Mouse (Mus musculus) embryonic facial prominence, embryonic 14.5 days (tissue): ENCODE results near the gene Slc1a1. TPM values are rescaled to one million over a fixed set of nuclear protein-coding genes. Genes with fewer than 3 reads are reported as not detected.

ENCODE experiments used
- ATAC-seq: fragments of 200-750 bp; cut with Nextera tagmentation; 2 replicates; pipeline ENCODE4 v1.8.0; 2017; ENCODE audit warnings: low read depth, moderate number of reproducible peaks, moderate TSS enrichment
- DNase-seq: peaks from one replicate; pipeline ENCODE4 v3.0.0-alpha.2; 2015; ENCODE audit warnings: low spot score
- H3K27ac ChIP-seq: fragments of 300-500 bp; sonication (generic); replicated peaks from 2 replicates; pipeline ENCODE4 v1.5.1; 2014; ENCODE audit warnings: low read depth, mild to moderate bottlenecking, low read length, moderate library complexity
- H3K27me3 ChIP-seq: fragments of 300-500 bp; sonication (generic); replicated peaks from 2 replicates; pipeline ENCODE4 v1.6.1; 2014; ENCODE audit warnings: low read length; ENCODE audit not compliant: control insufficient read depth, insufficient read depth
- H3K36me3 ChIP-seq: fragments of 300-500 bp; sonication (generic); 2 replicates; pipeline ENCODE4 v1.6.1; 2014; ENCODE audit warnings: low read length, mixed read lengths; ENCODE audit not compliant: control insufficient read depth, insufficient read depth
- H3K4me1 ChIP-seq: fragments of 300-500 bp; sonication (generic); 2 replicates; pipeline ENCODE4 v1.6.1; 2014; ENCODE audit warnings: antibody characterized with exemption, low read length; ENCODE audit not compliant: control insufficient read depth, insufficient read depth
- H3K4me2 ChIP-seq: fragments of 300-500 bp; sonication (generic); 2 replicates; pipeline ENCODE4 v1.6.1; 2014; ENCODE audit warnings: low read depth, mild to moderate bottlenecking, low read length, moderate library complexity, mixed read lengths
- H3K4me3 ChIP-seq: fragments of 300-500 bp; sonication (generic); 2 replicates; pipeline ENCODE4 v1.5.1; 2014; ENCODE audit warnings: low read depth, mild to moderate bottlenecking, low read length
- H3K9ac ChIP-seq: fragments of 300-500 bp; sonication (generic); 2 replicates; pipeline ENCODE4 v1.6.1; 2014; ENCODE audit warnings: low read depth, mild to moderate bottlenecking, low read length, moderate library complexity, mixed read lengths
- H3K9me3 ChIP-seq: fragments of 300-500 bp; sonication (generic); 2 replicates; pipeline ENCODE4 v1.6.1; 2016; ENCODE audit warnings: low read length; ENCODE audit not compliant: control insufficient read depth
- WGBS: fragments of 180-500 bp; shearing (Covaris S2); extraction: QIAGEN DNeasy Blood & Tissue Kit; methylation state at CpG from one replicate; pipeline ENCODE4 v1.1.7; 2014; 5-methylcytosine and 5-hydroxymethylcytosine counted together
- polyA plus RNA-seq: library from polyadenylated mRNA; unstranded; fragments of >200 nt; fragmentation: Nextera tagmentation; extraction: Ambion mirVana; gene quantifications from 2 replicates; pipeline ENCODE4 v1.2.1, GENCODE M21; 2014

The Slc1a1 gene
- polyA plus RNA-seq, 1 experiment from 2014 or later, result 1.2 TPM

GRCm38 (mm10) chr19:28836116-28836515, 1.3 kb downstream of the Slc1a1 start:
- Histone ChIP-seq H3K4me2 (peak overlapping the region; percentile 95; the same call in 1 of the 2 replicates), H3K27me3 (peaks cover 18% of the 10 kb centered on the region), H3K4me3 (peak overlapping the region; percentile 64; the same call in 1 of the 2 replicates), H3K9me3 (no peaks in the 10 kb centered on the region), H3K4me1 (peaks cover 4% of the 10 kb centered on the region; the same call in 1 of the 2 replicates), H3K36me3 (no peaks in the 10 kb centered on the region), H3K9ac (no peak overlapping the region), H3K27ac (no peak overlapping the region)
- no peak for DNase-seq
- no peak for ATAC-seq
- 47% methylated on average over 3 of the region's 3 CpGs for WGBS

- H3K27ac ChIP-seq, result no peak overlapping the region
- H3K9me3 ChIP-seq, result no peaks in the 10 kb centered on the region
- H3K9ac ChIP-seq, result no peak overlapping the region
- ATAC-seq (no peak), DNase-seq (no peak)
- WGBS, result 70% methylated on average over 11 of the region's 11 CpGs
- H3K27me3 ChIP-seq, result peaks cover 18% of the 10 kb centered on the region
- no peak overlapping the region for H3K4me3 ChIP-seq
- H3K36me3 ChIP-seq, result no peaks in the 10 kb centered on the region
- H3K4me1 ChIP-seq, result peaks cover 4% of the 10 kb centered on the region; the same call in 1 of the 2 replicates
- H3K4me2 ChIP-seq, result no peak overlapping the region
Observed at GRCm38 (mm10) chr19:28836651-28837410, 2.0 kb downstream of the Slc1a1 start.

- ATAC-seq (no peak), DNase-seq (no peak)
- H3K27me3 ChIP-seq, result peaks cover 18% of the 10 kb centered on the region
- no peak overlapping the region for H3K9ac ChIP-seq
- WGBS, result 60% methylated on average over 2 of the region's 2 CpGs
- peaks cover 4% of the 10 kb centered on the region; the same call in 1 of the 2 replicates for H3K4me1 ChIP-seq
- no peak overlapping the region for H3K4me2 ChIP-seq
- H3K27ac ChIP-seq, result no peak overlapping the region
- no peaks in the 10 kb centered on the region for H3K36me3 ChIP-seq
- no peak overlapping the region for H3K4me3 ChIP-seq
- H3K9me3 ChIP-seq, result no peaks in the 10 kb centered on the region
Observed at GRCm38 (mm10) chr19:28838796-28839195, 3.9 kb downstream of the Slc1a1 start.

- peak; percentile 81 for DNase-seq
- 57% methylated on average over 8 of the region's 8 CpGs for WGBS
Observed at GRCm38 (mm10) chr19:28844946-28845710, 10.3 kb downstream of the Slc1a1 start.

DNA sequence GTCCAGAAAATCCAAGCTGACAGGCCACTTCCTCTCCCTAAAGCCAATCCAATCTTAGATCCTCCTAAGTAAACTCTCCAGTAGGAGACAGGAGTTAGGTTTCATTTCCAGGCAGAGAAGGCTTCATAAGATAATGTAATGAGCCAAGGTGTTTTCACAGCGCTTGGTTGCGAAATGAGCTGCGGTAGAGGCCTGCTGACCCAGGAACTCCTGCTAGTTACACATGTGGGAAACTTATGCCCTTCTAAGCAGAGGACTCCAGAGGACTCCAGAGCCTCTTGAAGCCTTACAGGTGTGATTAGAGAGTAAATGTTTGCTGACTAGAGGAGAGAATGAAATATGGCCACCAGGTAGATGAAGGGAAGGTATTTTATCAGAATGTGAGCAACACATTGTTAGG, 15.7 kb downstream of the Slc1a1 start:
- Histone ChIP-seq H3K27me3 (no peaks in the 10 kb centered on the region), H3K4me1 (no peaks in the 10 kb centered on the region), H3K36me3 (no peaks in the 10 kb centered on the region), H3K4me2 (no peak overlapping the region), H3K9me3 (no peaks in the 10 kb centered on the region), H3K27ac (no peak overlapping the region), H3K9ac (no peak overlapping the region), H3K4me3 (no peak overlapping the region)
- 72% methylated on average over 3 of the region's 3 CpGs for WGBS
- no peak for DNase-seq
- ATAC-seq, result no peak

More at GRCm38 (mm10) chr19:28844946-28845710, 10.3 kb downstream of the Slc1a1 start:
- Histone ChIP-seq H3K36me3 (no peaks in the 10 kb centered on the region), H3K4me1 (no peaks in the 10 kb centered on the region), H3K4me2 (no peak overlapping the region), H3K9me3 (no peaks in the 10 kb centered on the region), H3K27me3 (no peaks in the 10 kb centered on the region), H3K4me3 (no peak overlapping the region), H3K27ac (no peak overlapping the region), H3K9ac (no peak overlapping the region)
- ATAC-seq, result 0 out of 2 replicates have a peak, but pooled peaks have one; percentile 30

DNA sequence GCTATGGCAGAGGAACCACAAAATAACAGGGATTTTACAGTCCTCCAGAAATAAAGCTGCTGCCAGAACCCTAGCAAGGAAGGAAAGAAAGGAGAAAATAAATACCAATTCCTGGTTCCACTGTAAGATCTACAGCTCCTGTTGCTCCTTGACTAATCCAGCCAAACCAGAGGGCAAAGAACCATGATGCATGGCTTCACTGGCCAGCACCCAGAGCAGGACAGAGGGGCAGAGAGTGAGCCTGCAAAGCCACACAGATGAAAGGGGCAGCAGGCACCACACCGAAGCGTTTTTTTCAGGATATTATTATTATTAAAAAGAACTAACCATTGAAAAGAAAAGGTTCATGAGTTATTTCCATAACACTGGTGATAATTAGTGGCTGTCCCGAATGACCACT, 17.2 kb downstream of the Slc1a1 start:
- Histone ChIP-seq H3K9ac (no peak overlapping the region), H3K4me3 (no peak overlapping the region)
- WGBS, result 89% methylated on average over 3 of the region's 3 CpGs

GRCm38 (mm10) chr19:28854831-28855230, 20.0 kb downstream of the Slc1a1 start:
- 89% methylated on average over 1 of the region's 1 CpGs for WGBS
- no peak for DNase-seq

More for the DNA sequence above, 17.2 kb downstream of the Slc1a1 start:
- H3K9me3 ChIP-seq, result no peaks in the 10 kb centered on the region
- no peaks in the 10 kb centered on the region for H3K27me3 ChIP-seq
- no peaks in the 10 kb centered on the region for H3K36me3 ChIP-seq
- no peaks in the 10 kb centered on the region for H3K4me1 ChIP-seq
- no peak overlapping the region for H3K27ac ChIP-seq
- DNase-seq (no peak), ATAC-seq (no peak)
- H3K4me2 ChIP-seq, result no peak overlapping the region

GRCm38 (mm10) chr19:28860246-28860645, 25.4 kb downstream of the Slc1a1 start:
- ATAC-seq, result no peak
- Histone ChIP-seq H3K9me3 (no peaks in the 10 kb centered on the region), H3K4me2 (no peak overlapping the region), H3K27ac (no peak overlapping the region), H3K4me3 (no peak overlapping the region), H3K36me3 (no peaks in the 10 kb centered on the region), H3K9ac (no peak overlapping the region), H3K27me3 (no peaks in the 10 kb centered on the region), H3K4me1 (no peaks in the 10 kb centered on the region)
- no peak for DNase-seq
- WGBS, result 80% methylated on average over 2 of the region's 2 CpGs

More at GRCm38 (mm10) chr19:28854831-28855230, 20.0 kb downstream of the Slc1a1 start:
- Histone ChIP-seq H3K4me3 (no peak overlapping the region), H3K27me3 (no peaks in the 10 kb centered on the region), H3K36me3 (no peaks in the 10 kb centered on the region), H3K27ac (no peak overlapping the region), H3K4me2 (no peak overlapping the region), H3K9me3 (no peaks in the 10 kb centered on the region), H3K9ac (no peak overlapping the region), H3K4me1 (no peaks in the 10 kb centered on the region)
- no peak for ATAC-seq
